Mouse (Mus musculus) heart, embryonic 12.5 days (tissue): ENCODE results near the gene Serpina1e. TPM values are rescaled to one million over a fixed set of nuclear protein-coding genes. Genes with fewer than 3 reads are reported as not detected.

Experiments
- ATAC-seq: fragments of 200-750 bp; cut with Nextera tagmentation; 2 replicates; pipeline ENCODE4 v1.8.0; 2017; ENCODE audit warnings: moderate TSS enrichment, moderate library complexity; ENCODE audit not compliant: insufficient number of reproducible peaks, low FRiP score
- H3K27ac ChIP-seq: fragments of 300-500 bp; sonication (generic); 2 replicates; pipeline ENCODE4 v1.5.1; 2016; ENCODE audit warnings: mild to moderate bottlenecking, moderate library complexity; ENCODE audit not compliant: poor library complexity, severe bottlenecking
- H3K27me3 ChIP-seq: fragments of 300-500 bp; sonication (generic); replicated peaks from 2 replicates; pipeline ENCODE4 v1.6.1; 2016; ENCODE audit warnings: mild to moderate bottlenecking, moderate library complexity
- H3K36me3 ChIP-seq: fragments of 300-500 bp; sonication (generic); 2 replicates; pipeline ENCODE4 v1.6.1; 2016; ENCODE audit warnings: mild to moderate bottlenecking, moderate library complexity
- H3K4me1 ChIP-seq: fragments of 300-500 bp; sonication (generic); replicated peaks from 2 replicates; pipeline ENCODE4 v1.6.1; 2016; ENCODE audit warnings: mild to moderate bottlenecking
- H3K4me2 ChIP-seq: fragments of 300-500 bp; sonication (generic); 2 replicates; pipeline ENCODE4 v1.6.1; 2016; ENCODE audit warnings: mild to moderate bottlenecking, moderate library complexity
- H3K4me3 ChIP-seq: fragments of 300-500 bp; sonication (generic); 2 replicates; pipeline ENCODE4 v1.5.1; 2016; ENCODE audit warnings: mild to moderate bottlenecking
- H3K9ac ChIP-seq: fragments of 300-500 bp; sonication (generic); 2 replicates; pipeline ENCODE4 v1.6.1; 2016; ENCODE audit warnings: mild to moderate bottlenecking, moderate library complexity
- H3K9me3 ChIP-seq: fragments of 300-500 bp; sonication (generic); replicated peaks from 2 replicates; pipeline ENCODE4 v1.6.1; 2016; ENCODE audit warnings: mild to moderate bottlenecking, moderate library complexity
- WGBS: fragments of 180-500 bp; shearing (Covaris S2); methylation state at CpG from one replicate; pipeline ENCODE4 v1.1.7; 2016; 5-methylcytosine and 5-hydroxymethylcytosine counted together
- polyA plus RNA-seq: library from polyadenylated mRNA; unstranded; fragments of >200 nt; fragmentation: Nextera tagmentation; extraction: Ambion mirVana; gene quantifications from 2 replicates; pipeline ENCODE4 v1.2.1, GENCODE M21; 2016

The Serpina1e gene
- polyA plus RNA-seq, 1 experiment from 2014 or later, result 0.32 TPM

GRCm38 (mm10) chr12:103988754-103989513 lies 30.2 kb upstream of the Serpina1e start:
- Histone ChIP-seq H3K9ac (no peak overlapping the region), H3K4me3 (no peak overlapping the region), H3K27me3 (peaks cover 43% of the 10 kb centered on the region), H3K27ac (no peak overlapping the region), H3K4me1 (no peaks in the 10 kb centered on the region), H3K36me3 (no peaks in the 10 kb centered on the region), H3K4me2 (no peak overlapping the region), H3K9me3 (no peaks in the 10 kb centered on the region)
- ATAC-seq, result no peak
- WGBS, result 48% methylated on average over 14 of the region's 14 CpGs

- ATAC-seq, result no peak
- H3K36me3 ChIP-seq, result no peaks in the 10 kb centered on the region
- H3K4me3 ChIP-seq, result no peak overlapping the region
- peaks cover 27% of the 10 kb centered on the region for H3K27me3 ChIP-seq
- WGBS, result 59% methylated on average over 5 of the region's 5 CpGs
- no peak overlapping the region for H3K9ac ChIP-seq
- H3K9me3 ChIP-seq, result no peaks in the 10 kb centered on the region
- no peak overlapping the region for H3K4me2 ChIP-seq
- no peak overlapping the region for H3K27ac ChIP-seq
- 0 out of 2 replicates have a peak, but pooled peaks cover 4% of the 10 kb centered on the region for H3K4me1 ChIP-seq
Measured at GRCm38 (mm10) chr12:103985868-103986267, 27.1 kb upstream of the Serpina1e start.

GRCm38 (mm10) chr12:103984935-103985334 lies 26.2 kb upstream of the Serpina1e start:
- no peak overlapping the region for H3K4me3 ChIP-seq
- H3K4me2 ChIP-seq, result no peak overlapping the region
- no peak overlapping the region for H3K9ac ChIP-seq
- peaks cover 27% of the 10 kb centered on the region for H3K27me3 ChIP-seq
- H3K36me3 ChIP-seq, result no peaks in the 10 kb centered on the region
- no peaks in the 10 kb centered on the region for H3K9me3 ChIP-seq
- H3K4me1 ChIP-seq, result 0 out of 2 replicates have a peak, but pooled peaks cover 4% of the 10 kb centered on the region
- 53% methylated on average over 4 of the region's 4 CpGs for WGBS
- H3K27ac ChIP-seq, result no peak overlapping the region
- no peak for ATAC-seq

- Histone ChIP-seq H3K4me2 (no peak overlapping the region), H3K27me3 (peaks cover 10% of the 10 kb centered on the region), H3K36me3 (no peaks in the 10 kb centered on the region), H3K4me1 (0 out of 2 replicates have a peak, but pooled peaks cover 4% of the 10 kb centered on the region), H3K4me3 (no peak overlapping the region), H3K9ac (no peak overlapping the region), H3K9me3 (no peaks in the 10 kb centered on the region), H3K27ac (no peak overlapping the region)
- WGBS, result 38% methylated on average over 7 of the region's 7 CpGs
- no peak for ATAC-seq
Measured at GRCm38 (mm10) chr12:103981646-103982360, 23.0 kb upstream of the Serpina1e start.

GRCm38 (mm10) chr12:103978294-103978693 lies 19.5 kb upstream of the Serpina1e start:
- WGBS, result 79% methylated on average over 10 of the region's 10 CpGs
- H3K9me3 ChIP-seq, result 0 out of 2 replicates have a peak, but pooled peaks cover 1% of the 10 kb centered on the region
- no peaks in the 10 kb centered on the region for H3K27me3 ChIP-seq
- no peaks in the 10 kb centered on the region for H3K36me3 ChIP-seq
- no peak overlapping the region for H3K9ac ChIP-seq
- 0 out of 2 replicates have a peak, but pooled peaks cover 4% of the 10 kb centered on the region for H3K4me1 ChIP-seq
- H3K27ac ChIP-seq, result no peak overlapping the region
- H3K4me2 ChIP-seq, result no peak overlapping the region
- H3K4me3 ChIP-seq, result no peak overlapping the region
- no peak for ATAC-seq

- Histone ChIP-seq H3K9ac (no peak overlapping the region), H3K4me3 (no peak overlapping the region), H3K4me1 (0 out of 2 replicates have a peak, but pooled peaks cover 4% of the 10 kb centered on the region), H3K27ac (no peak overlapping the region), H3K4me2 (no peak overlapping the region), H3K27me3 (no peaks in the 10 kb centered on the region), H3K9me3 (0 out of 2 replicates have a peak, but pooled peaks cover 5% of the 10 kb centered on the region), H3K36me3 (no peaks in the 10 kb centered on the region)
- ATAC-seq, result no peak
- 41% methylated on average over 5 of the region's 5 CpGs for WGBS
Measured at GRCm38 (mm10) chr12:103977846-103978245, 19.1 kb upstream of the Serpina1e start.

GRCm38 (mm10) chr12:103977060-103977459 lies 18.3 kb upstream of the Serpina1e start:
- Histone ChIP-seq H3K4me1 (0 out of 2 replicates have a peak, but pooled peaks cover 4% of the 10 kb centered on the region), H3K4me3 (no peak overlapping the region), H3K27me3 (no peaks in the 10 kb centered on the region), H3K4me2 (no peak overlapping the region), H3K9ac (no peak overlapping the region), H3K27ac (no peak overlapping the region), H3K36me3 (no peaks in the 10 kb centered on the region), H3K9me3 (0 out of 2 replicates have a peak, but pooled peaks cover 5% of the 10 kb centered on the region)
- 58% methylated on average over 3 of the region's 3 CpGs for WGBS
- no peak for ATAC-seq

GRCm38 (mm10) chr12:103971080-103971479 lies 12.3 kb upstream of the Serpina1e start:
- 82% methylated on average over 4 of the region's 4 CpGs for WGBS
- ATAC-seq, result no peak

GRCm38 (mm10) chr12:103969577-103970116 lies 10.9 kb upstream of the Serpina1e start:
- no peak for ATAC-seq
- H3K27me3 ChIP-seq, result no peaks in the 10 kb centered on the region
- no peak overlapping the region for H3K9ac ChIP-seq
- H3K36me3 ChIP-seq, result no peaks in the 10 kb centered on the region
- no peak overlapping the region for H3K4me3 ChIP-seq
- no peak overlapping the region for H3K27ac ChIP-seq
- WGBS, result 83% methylated on average over 9 of the region's 9 CpGs
- H3K9me3 ChIP-seq, result peaks cover 32% of the 10 kb centered on the region; the same call in 1 of the 2 replicates
- H3K4me2 ChIP-seq, result no peak overlapping the region
- H3K4me1 ChIP-seq, result no peaks in the 10 kb centered on the region

More at GRCm38 (mm10) chr12:103971080-103971479, 12.3 kb upstream of the Serpina1e start:
- Histone ChIP-seq H3K4me2 (no peak overlapping the region), H3K9ac (no peak overlapping the region), H3K36me3 (no peaks in the 10 kb centered on the region), H3K27ac (no peak overlapping the region), H3K4me1 (no peaks in the 10 kb centered on the region), H3K27me3 (no peaks in the 10 kb centered on the region), H3K4me3 (no peak overlapping the region), H3K9me3 (peaks cover 25% of the 10 kb centered on the region; the same call in 1 of the 2 replicates)

GRCm38 (mm10) chr12:103966761-103967160 lies 8.0 kb upstream of the Serpina1e start:
- ATAC-seq, result no peak
- H3K4me3 ChIP-seq, result no peak overlapping the region
- no peak overlapping the region for H3K27ac ChIP-seq
- WGBS, result 58% methylated on average over 3 of the region's 3 CpGs
- no peaks in the 10 kb centered on the region for H3K4me1 ChIP-seq
- no peak overlapping the region for H3K9ac ChIP-seq
- no peaks in the 10 kb centered on the region for H3K36me3 ChIP-seq
- H3K9me3 ChIP-seq, result peaks cover 32% of the 10 kb centered on the region
- no peaks in the 10 kb centered on the region for H3K27me3 ChIP-seq
- H3K4me2 ChIP-seq, result no peak overlapping the region

GRCm38 (mm10) chr12:103963288-103963687 lies 4.5 kb upstream of the Serpina1e start:
- no peak for ATAC-seq
- WGBS, result 73% methylated on average over 4 of the region's 4 CpGs
- no peaks in the 10 kb centered on the region for H3K4me1 ChIP-seq

More at GRCm38 (mm10) chr12:103963288-103963687, 4.5 kb upstream of the Serpina1e start:
- Histone ChIP-seq H3K36me3 (no peaks in the 10 kb centered on the region), H3K4me3 (no peak overlapping the region), H3K4me2 (no peak overlapping the region), H3K9me3 (peaks cover 20% of the 10 kb centered on the region), H3K9ac (no peak overlapping the region), H3K27me3 (no peaks in the 10 kb centered on the region), H3K27ac (no peak overlapping the region)
